Mouse (Mus musculus): ENCODE results near the gene Tmprss9. TPM values are rescaled to one million over a fixed set of nuclear protein-coding genes. Genes with fewer than 3 reads are reported as not detected.
A peak's percentile ranks its signal among the peaks of the same experiment; 100 is the strongest.
"Not testable (repeated sequence)": the region's sequence is repeated elsewhere in the genome, so short reads cannot be mapped to it uniquely, and the experiment has no call there.

The Tmprss9 gene
- polyA plus RNA-seq (2016; fragmentation: Nextera tagmentation; extraction: Ambion mirVana), result 0.08 TPM in 1 of 2 replicates, not detected in the other

- Histone ChIP-seq H3K9ac (replicated peaks) (no peak within 1 kb of the TSS), H3K4me1 (replicated peaks) (0 out of 2 replicates have a peak, but pooled peaks cover 2% of the 10 kb centered on the region), H3K27ac (no peak within 1 kb of the TSS), H3K4me2 (no peak within 1 kb of the TSS), H3K27me3 (peaks cover 17% of the 10 kb centered on the region), H3K9me3 (0 out of 2 replicates have a peak, but pooled peaks cover 3% of the 10 kb centered on the region), H3K36me3 (peaks cover 23% of the 10 kb centered on the region), H3K4me3 (replicated peaks) (no peak within 1 kb of the TSS)
- 29% methylated on average over 9 of the region's 9 CpGs for WGBS
- ATAC-seq (ENCODE audit: insufficient number of reproducible peaks, insufficient read depth, low FRiP score, low TSS enrichment, low read depth), result no peak
Measured at GRCm38 (mm10) chr10:80871581-80871980, at the start of gene Tmprss9. Gene Tmprss9 (plus strand): TSS chr10:80871848.

- H3K27me3 ChIP-seq, result no peaks in the 10 kb centered on the region
- no peak overlapping the region for H3K4me3 ChIP-seq (replicated peaks)
- no peaks in the 10 kb centered on the region for H3K36me3 ChIP-seq
- no peak overlapping the region for H3K4me2 ChIP-seq
- no peaks in the 10 kb centered on the region for H3K4me1 ChIP-seq (replicated peaks)
- no peak overlapping the region for H3K27ac ChIP-seq
- ATAC-seq (ENCODE audit: insufficient number of reproducible peaks, insufficient read depth, low FRiP score, low TSS enrichment, low read depth), result no peak
- no peak overlapping the region for H3K9ac ChIP-seq (replicated peaks)
- no peaks in the 10 kb centered on the region for H3K9me3 ChIP-seq
- WGBS, result 45% methylated on average over 2 of the region's 2 CpGs
Measured at GRCm38 (mm10) chr10:80821991-80822390, 49.7 kb upstream of the Tmprss9 start.

GRCm38 (mm10) chr10:80822528-80822927 lies 49.1 kb upstream of the Tmprss9 start:
- no peaks in the 10 kb centered on the region for H3K27me3 ChIP-seq
- no peak overlapping the region for H3K9ac ChIP-seq (replicated peaks)
- no peaks in the 10 kb centered on the region for H3K9me3 ChIP-seq
- H3K4me3 ChIP-seq (replicated peaks), result no peak overlapping the region
- H3K4me1 ChIP-seq (replicated peaks), result peaks cover 2% of the 10 kb centered on the region
- 89% methylated on average over 5 of the region's 5 CpGs for WGBS
- no peak overlapping the region for H3K27ac ChIP-seq
- no peaks in the 10 kb centered on the region for H3K36me3 ChIP-seq
- ATAC-seq (ENCODE audit: insufficient number of reproducible peaks, insufficient read depth, low FRiP score, low TSS enrichment, low read depth), result no peak
- no peak overlapping the region for H3K4me2 ChIP-seq

- H3K36me3 ChIP-seq, result peaks cover 4% of the 10 kb centered on the region; the same call in 1 of the 2 replicates
- H3K9ac ChIP-seq (replicated peaks), result no peak overlapping the region
- no peak for ATAC-seq (ENCODE audit: insufficient number of reproducible peaks, insufficient read depth, low FRiP score, low TSS enrichment, low read depth)
- no peak overlapping the region for H3K4me2 ChIP-seq
- H3K9me3 ChIP-seq, result no peaks in the 10 kb centered on the region
- WGBS, result 79% methylated on average over 1 of the region's 1 CpGs
- H3K27ac ChIP-seq, result no peak overlapping the region
- H3K4me3 ChIP-seq (replicated peaks), result no peak overlapping the region
- H3K27me3 ChIP-seq, result no peaks in the 10 kb centered on the region
- H3K4me1 ChIP-seq (replicated peaks), result peaks cover 9% of the 10 kb centered on the region
Measured at GRCm38 (mm10) chr10:80823316-80823715, 48.3 kb upstream of the Tmprss9 start.

- H3K4me1 ChIP-seq (replicated peaks), result peaks cover 13% of the 10 kb centered on the region
- H3K27ac ChIP-seq, result no peak overlapping the region
- H3K27me3 ChIP-seq, result no peaks in the 10 kb centered on the region
- no peak overlapping the region for H3K4me2 ChIP-seq
- H3K36me3 ChIP-seq, result peaks cover 8% of the 10 kb centered on the region
- 65% methylated on average over 8 of the region's 8 CpGs for WGBS
- no peak for ATAC-seq (ENCODE audit: insufficient number of reproducible peaks, insufficient read depth, low FRiP score, low TSS enrichment, low read depth)
- no peak overlapping the region for H3K9ac ChIP-seq (replicated peaks)
- no peak overlapping the region for H3K4me3 ChIP-seq (replicated peaks)
- no peaks in the 10 kb centered on the region for H3K9me3 ChIP-seq
Measured at GRCm38 (mm10) chr10:80823847-80824643, 47.6 kb upstream of the Tmprss9 start.

GRCm38 (mm10) chr10:80824827-80825226 lies 46.8 kb upstream of the Tmprss9 start:
- Histone ChIP-seq H3K4me1 (replicated peaks) (peaks cover 21% of the 10 kb centered on the region), H3K4me3 (replicated peaks) (no peak overlapping the region), H3K4me2 (no peak overlapping the region), H3K9me3 (no peaks in the 10 kb centered on the region), H3K27ac (no peak overlapping the region), H3K27me3 (no peaks in the 10 kb centered on the region), H3K9ac (replicated peaks) (no peak overlapping the region), H3K36me3 (peaks cover 16% of the 10 kb centered on the region)
- ATAC-seq (ENCODE audit: insufficient number of reproducible peaks, insufficient read depth, low FRiP score, low TSS enrichment, low read depth), result no peak
- WGBS, result 72% methylated on average over 2 of the region's 2 CpGs

GRCm38 (mm10) chr10:80826151-80827062 lies 45.2 kb upstream of the Tmprss9 start, which contains the start of gene Oaz1:
Gene Oaz1 (plus strand): TSS chr10:80826656.
- H3K9ac ChIP-seq (replicated peaks), result peak within 1 kb of the TSS; percentile 93
- peaks cover 36% of the 10 kb centered on the region for H3K4me1 ChIP-seq (replicated peaks)
- peak; percentile 97 for ATAC-seq (ENCODE audit: insufficient number of reproducible peaks, insufficient read depth, low FRiP score, low TSS enrichment, low read depth)
- no peaks in the 10 kb centered on the region for H3K27me3 ChIP-seq
- no peaks in the 10 kb centered on the region for H3K9me3 ChIP-seq
- peak within 1 kb of the TSS; percentile 91 for H3K27ac ChIP-seq
- H3K4me2 ChIP-seq, result peak within 1 kb of the TSS; percentile 98
- peak within 1 kb of the TSS; percentile 77 for H3K4me3 ChIP-seq (replicated peaks)
- under 1% methylated on average over 82 of the region's 82 CpGs for WGBS
- peaks cover 27% of the 10 kb centered on the region for H3K36me3 ChIP-seq

GRCm38 (mm10) chr10:80827063-80827869 lies 44.4 kb upstream of the Tmprss9 start:
- Histone ChIP-seq H3K27me3 (no peaks in the 10 kb centered on the region), H3K36me3 (peaks cover 27% of the 10 kb centered on the region), H3K4me2 (peak overlapping the region; percentile 98), H3K4me1 (replicated peaks) (peaks cover 38% of the 10 kb centered on the region), H3K4me3 (replicated peaks) (peak overlapping the region; percentile 77), H3K27ac (peak overlapping the region; percentile 91), H3K9me3 (no peaks in the 10 kb centered on the region), H3K9ac (replicated peaks) (peak overlapping the region; percentile 93)
- 7% methylated on average over 29 of the region's 29 CpGs for WGBS
- ATAC-seq (ENCODE audit: insufficient number of reproducible peaks, insufficient read depth, low FRiP score, low TSS enrichment, low read depth), result no peak

GRCm38 (mm10) chr10:80827870-80828420 lies 43.7 kb upstream of the Tmprss9 start:
- Histone ChIP-seq H3K4me1 (replicated peaks) (peaks cover 38% of the 10 kb centered on the region), H3K4me3 (replicated peaks) (peak overlapping the region; percentile 77), H3K27me3 (peaks cover 2% of the 10 kb centered on the region), H3K4me2 (peak overlapping the region; percentile 98), H3K36me3 (peaks cover 27% of the 10 kb centered on the region), H3K9ac (replicated peaks) (peak overlapping the region; percentile 93), H3K27ac (no peak overlapping the region), H3K9me3 (no peaks in the 10 kb centered on the region)
- WGBS, result 76% methylated on average over 10 of the region's 10 CpGs
- no peak for ATAC-seq (ENCODE audit: insufficient number of reproducible peaks, insufficient read depth, low FRiP score, low TSS enrichment, low read depth)

GRCm38 (mm10) chr10:80828587-80828986 lies 43.1 kb upstream of the Tmprss9 start:
- H3K27me3 ChIP-seq; H3K27ac ChIP-seq; H3K9me3 ChIP-seq; H3K9ac ChIP-seq (replicated peaks); ATAC-seq (ENCODE audit: insufficient number of reproducible peaks, insufficient read depth, low FRiP score, low TSS enrichment, low read depth): not testable (repeated sequence)
- peaks cover 38% of the 10 kb centered on the region for H3K4me1 ChIP-seq (replicated peaks)
- WGBS, result 84% methylated on average over 8 of the region's 9 CpGs
- peak overlapping the region; percentile 77 for H3K4me3 ChIP-seq (replicated peaks)
- H3K36me3 ChIP-seq, result peaks cover 27% of the 10 kb centered on the region
- H3K4me2 ChIP-seq, result peak overlapping the region; percentile 98
